Mouse (Mus musculus): Measurements from ENCODE around the gene Tmem242. TPM values are rescaled to one million over a fixed set of nuclear protein-coding genes. Genes with fewer than 3 reads are reported as not detected.

Tmem242 gene
- not detected in 2 replicates for polyA plus RNA-seq (2012; ENCODE audit: insufficient read depth, insufficient read length, low replicate concordance, missing spikeins)

DNA sequence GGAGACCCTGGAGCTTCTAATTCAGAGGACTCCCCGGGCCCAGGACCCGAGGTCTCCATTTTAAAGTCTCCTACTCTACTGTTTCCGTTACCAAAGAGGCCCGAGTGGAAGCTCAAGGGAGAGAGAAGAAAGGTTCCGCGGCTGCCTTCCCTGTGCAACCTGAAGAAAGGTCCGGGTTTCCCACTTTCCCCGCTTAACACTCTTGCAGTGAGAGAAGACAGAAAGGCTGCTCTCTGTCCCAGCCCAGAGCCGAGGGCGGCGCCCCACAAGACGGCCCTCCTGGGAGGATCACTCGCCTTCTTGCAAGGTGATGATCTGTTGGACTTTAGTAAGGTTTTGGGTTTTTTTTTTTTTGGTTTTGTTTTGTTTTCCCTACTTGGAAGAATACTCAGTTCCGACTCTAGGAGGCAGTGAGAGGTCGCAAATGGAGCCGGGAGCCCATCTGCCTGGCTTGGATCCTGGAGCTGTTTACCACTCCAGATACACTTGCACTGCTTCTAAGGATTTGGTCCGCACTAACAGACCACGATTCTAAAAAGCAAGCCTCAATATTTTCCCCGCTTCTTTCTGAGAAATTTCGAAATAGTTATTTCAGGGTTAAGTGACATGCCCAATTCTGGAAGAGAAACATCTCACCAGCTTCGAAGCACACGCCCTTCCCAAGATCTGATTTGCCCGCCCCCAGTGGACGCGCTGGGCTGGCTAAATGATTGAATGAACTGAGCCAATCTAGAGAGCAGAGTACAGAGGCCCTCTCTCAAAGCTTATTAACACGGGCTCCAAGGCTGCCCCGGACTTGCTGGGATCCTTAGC is at the start of gene Tmem242:
Gene Tmem242 (minus strand): TSS at position 101 of the 813 bp plus-strand sequence.
- 1% methylated on average over 27 of the region's 27 CpGs for WGBS
- Histone ChIP-seq H3K27ac (ENCODE audit: insufficient read depth, low read depth, low read length) (peak within 1 kb of the TSS; percentile 81), H3K4me3 (ENCODE audit: insufficient read depth, low read depth, low read length) (peak within 1 kb of the TSS; percentile 55), H3K4me1 (ENCODE audit: control insufficient read depth, insufficient read depth, low read length) (peaks cover 2% of the 10 kb centered on the region)
- TF ChIP-seq CTCF (IDR thresholded peaks at IDR 0.05; ENCODE audit: insufficient read depth, low read depth, low read length) (peak; percentile 56), POLR2A (IDR thresholded peaks at IDR 0.05; ENCODE audit: insufficient read depth, low read depth, low read length) (peak; percentile 53; the same call in 1 of the 2 replicates)

GRCm38 (mm10) chr17:5488156-5488555 is 48.1 kb upstream of the Tmem242 start:
- WGBS: 82% methylated on average over 9 of the region's 9 CpGs
- H3K27ac ChIP-seq (ENCODE audit: insufficient read depth, low read depth, low read length): no peak overlapping the region
- no peak overlapping the region for H3K4me3 ChIP-seq (ENCODE audit: insufficient read depth, low read depth, low read length)
- TF ChIP-seq CTCF (IDR thresholded peaks at IDR 0.05; ENCODE audit: insufficient read depth, low read depth, low read length): no peak
- TF ChIP-seq POLR2A (IDR thresholded peaks at IDR 0.05; ENCODE audit: insufficient read depth, low read depth, low read length): no peak
- H3K4me1 ChIP-seq (ENCODE audit: control insufficient read depth, insufficient read depth, low read length): no peaks in the 10 kb centered on the region

DNA sequence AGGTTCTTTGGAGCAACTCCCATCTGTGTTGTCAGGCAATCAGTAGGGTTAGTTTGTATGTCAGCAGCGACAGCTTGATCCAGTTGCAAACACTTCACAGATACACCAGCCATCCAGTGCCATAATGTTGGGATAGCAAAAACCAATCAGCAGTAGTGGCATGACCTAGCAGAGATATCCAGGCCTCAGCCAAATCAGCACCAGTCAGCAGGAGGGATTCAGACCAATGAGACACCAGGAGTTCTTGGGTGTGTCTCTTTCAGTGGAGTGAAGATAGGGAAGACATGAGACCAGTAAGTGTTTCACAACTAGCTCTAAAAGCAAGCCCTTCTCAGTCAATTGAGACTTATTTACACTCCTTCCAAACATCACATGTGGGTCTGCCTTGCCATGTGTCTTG is 44.6 kb upstream of the Tmem242 start:
- H3K27ac ChIP-seq (ENCODE audit: insufficient read depth, low read depth, low read length): no peak overlapping the region
- no peak overlapping the region for H3K4me3 ChIP-seq (ENCODE audit: insufficient read depth, low read depth, low read length)
- no peak for TF ChIP-seq CTCF (IDR thresholded peaks at IDR 0.05; ENCODE audit: insufficient read depth, low read depth, low read length)
- TF ChIP-seq POLR2A (IDR thresholded peaks at IDR 0.05; ENCODE audit: insufficient read depth, low read depth, low read length): no peak
- H3K4me1 ChIP-seq (ENCODE audit: control insufficient read depth, insufficient read depth, low read length): no peaks in the 10 kb centered on the region
- 97% methylated on average over 1 of the region's 1 CpGs for WGBS

DNA sequence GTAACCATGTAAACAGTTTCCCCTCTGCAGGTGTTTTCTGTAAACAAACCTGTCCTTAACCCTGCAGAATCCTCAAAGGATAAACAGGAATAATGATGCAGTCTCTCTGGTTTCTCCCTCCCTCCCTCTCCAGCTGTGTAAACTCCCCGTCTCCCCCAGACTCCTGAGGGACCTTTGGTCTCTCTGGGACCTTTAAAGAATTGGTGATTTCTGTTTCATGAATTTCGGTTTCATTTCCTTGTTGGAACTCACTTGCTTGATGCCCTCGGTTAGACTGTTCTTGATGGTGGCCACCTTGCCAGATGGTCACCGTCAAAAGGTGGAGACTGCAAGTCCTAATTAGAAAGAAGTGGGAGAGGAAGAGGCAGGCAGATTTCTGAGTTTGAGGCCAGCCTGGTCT is 43.4 kb upstream of the Tmem242 start:
- TF ChIP-seq POLR2A (IDR thresholded peaks at IDR 0.05; ENCODE audit: insufficient read depth, low read depth, low read length) (no peak), CTCF (IDR thresholded peaks at IDR 0.05; ENCODE audit: insufficient read depth, low read depth, low read length) (no peak)
- 77% methylated on average over 4 of the region's 4 CpGs for WGBS
- no peak overlapping the region for H3K4me3 ChIP-seq (ENCODE audit: insufficient read depth, low read depth, low read length)
- H3K4me1 ChIP-seq (ENCODE audit: control insufficient read depth, insufficient read depth, low read length): no peaks in the 10 kb centered on the region
- H3K27ac ChIP-seq (ENCODE audit: insufficient read depth, low read depth, low read length): no peak overlapping the region

- WGBS: 61% methylated on average over 14 of the region's 14 CpGs
- TF ChIP-seq CTCF (IDR thresholded peaks at IDR 0.05; ENCODE audit: insufficient read depth, low read depth, low read length) (no peak), POLR2A (IDR thresholded peaks at IDR 0.05; ENCODE audit: insufficient read depth, low read depth, low read length) (no peak)
- Histone ChIP-seq H3K4me1 (ENCODE audit: control insufficient read depth, insufficient read depth, low read length) (no peaks in the 10 kb centered on the region), H3K4me3 (ENCODE audit: insufficient read depth, low read depth, low read length) (no peak overlapping the region), H3K27ac (ENCODE audit: insufficient read depth, low read depth, low read length) (no peak overlapping the region)
Measured at GRCm38 (mm10) chr17:5475960-5476725, 36.1 kb upstream of the Tmem242 start.

DNA sequence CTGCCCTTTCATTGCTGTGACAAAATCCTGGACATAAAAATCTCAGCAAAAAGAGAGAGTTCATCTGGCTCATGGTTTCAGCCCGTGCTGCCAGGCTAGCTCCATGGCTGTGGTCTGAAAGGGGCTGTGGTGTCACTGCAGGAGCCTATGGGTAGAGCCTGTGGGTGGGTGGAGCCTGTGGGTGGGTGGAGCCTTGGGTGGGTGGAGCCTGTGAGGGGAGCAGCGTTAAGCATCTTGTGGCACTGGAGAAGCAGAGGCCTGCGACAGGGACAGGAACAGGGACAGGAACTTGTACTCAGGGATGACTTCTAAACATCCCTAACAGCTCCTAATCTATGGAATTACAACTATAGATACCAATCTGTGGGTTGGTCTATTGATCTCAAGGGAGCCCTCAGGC is 32.2 kb upstream of the Tmem242 start:
- H3K4me1 ChIP-seq (ENCODE audit: control insufficient read depth, insufficient read depth, low read length): no peaks in the 10 kb centered on the region; the same call in 1 of the 2 replicates
- WGBS: 67% methylated on average over 3 of the region's 3 CpGs
- TF ChIP-seq POLR2A (IDR thresholded peaks at IDR 0.05; ENCODE audit: insufficient read depth, low read depth, low read length) (no peak), CTCF (IDR thresholded peaks at IDR 0.05; ENCODE audit: insufficient read depth, low read depth, low read length) (no peak)
- H3K27ac ChIP-seq (ENCODE audit: insufficient read depth, low read depth, low read length): no peak overlapping the region
- no peak overlapping the region for H3K4me3 ChIP-seq (ENCODE audit: insufficient read depth, low read depth, low read length)

DNA sequence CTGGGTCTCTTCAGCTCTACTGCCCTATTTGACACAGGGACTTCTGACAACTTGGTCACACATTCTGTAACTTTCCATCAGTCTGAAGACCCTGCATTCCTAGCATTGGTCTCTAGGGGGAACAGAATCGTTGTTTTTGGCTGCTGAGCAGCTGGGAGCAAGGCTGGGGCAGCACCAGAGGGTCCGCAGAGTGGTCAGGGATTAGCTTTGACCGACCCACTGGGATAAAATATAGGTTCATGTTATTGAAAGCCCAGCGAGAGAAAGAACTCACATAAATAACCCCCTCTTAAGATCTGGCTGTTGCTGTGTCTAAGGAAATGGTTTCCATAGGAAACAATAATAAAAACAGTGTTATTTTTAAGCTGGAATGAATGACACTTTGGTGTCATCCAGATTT is 27.1 kb upstream of the Tmem242 start:
- H3K4me3 ChIP-seq (ENCODE audit: insufficient read depth, low read depth, low read length): no peak overlapping the region

DNA sequence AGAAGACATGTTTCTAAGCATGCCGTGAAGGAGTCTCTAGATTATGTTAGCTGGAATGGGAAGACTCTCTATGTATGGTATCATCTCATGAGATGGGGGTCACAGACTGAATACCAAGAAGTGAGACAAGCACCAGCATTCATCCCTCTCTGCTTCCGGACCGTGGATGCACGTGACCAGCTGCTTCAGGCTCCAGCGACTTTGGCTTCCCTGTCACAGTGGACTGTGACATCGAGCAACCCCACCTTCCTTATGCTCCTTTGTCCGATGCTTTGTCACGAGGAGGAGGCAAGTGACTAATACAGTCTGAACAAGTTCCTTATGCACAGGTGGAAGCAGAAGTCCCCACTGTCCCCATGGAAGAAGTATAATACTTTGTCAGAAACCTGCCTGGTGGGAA is 26.7 kb upstream of the Tmem242 start:
- no peaks in the 10 kb centered on the region; the same call in 1 of the 2 replicates for H3K4me1 ChIP-seq (ENCODE audit: control insufficient read depth, insufficient read depth, low read length)
- 76% methylated on average over 8 of the region's 8 CpGs for WGBS
- H3K27ac ChIP-seq (ENCODE audit: insufficient read depth, low read depth, low read length): no peak overlapping the region

More for the DNA sequence above, 27.1 kb upstream of the Tmem242 start:
- TF ChIP-seq CTCF (IDR thresholded peaks at IDR 0.05; ENCODE audit: insufficient read depth, low read depth, low read length): no peak
- TF ChIP-seq POLR2A (IDR thresholded peaks at IDR 0.05; ENCODE audit: insufficient read depth, low read depth, low read length): no peak
- no peaks in the 10 kb centered on the region; the same call in 1 of the 2 replicates for H3K4me1 ChIP-seq (ENCODE audit: control insufficient read depth, insufficient read depth, low read length)
- WGBS: 47% methylated on average over 4 of the region's 4 CpGs
- no peak overlapping the region for H3K27ac ChIP-seq (ENCODE audit: insufficient read depth, low read depth, low read length)

DNA sequence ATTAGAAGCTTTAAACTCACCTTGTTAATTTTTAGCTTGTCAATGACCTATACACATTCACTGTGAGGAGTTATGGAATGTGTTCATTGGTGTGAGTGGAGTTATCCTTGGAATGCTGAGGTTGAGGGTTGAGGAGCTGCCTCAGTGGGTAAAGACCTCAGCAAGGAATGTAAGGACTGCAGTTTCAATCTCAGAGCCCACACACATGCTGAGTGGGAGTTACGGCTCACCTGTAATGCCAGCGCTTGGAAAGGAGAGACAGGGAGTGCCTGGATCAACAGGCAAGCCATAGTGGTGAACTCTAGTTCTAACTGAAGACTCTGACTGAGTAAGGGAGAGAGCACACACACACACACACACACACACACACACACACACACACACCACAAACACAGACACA is 23.9 kb upstream of the Tmem242 start:
- Histone ChIP-seq H3K4me1 (ENCODE audit: control insufficient read depth, insufficient read depth, low read length) (no peaks in the 10 kb centered on the region), H3K4me3 (ENCODE audit: insufficient read depth, low read depth, low read length) (no peak overlapping the region), H3K27ac (ENCODE audit: insufficient read depth, low read depth, low read length) (no peak overlapping the region)
- TF ChIP-seq POLR2A (IDR thresholded peaks at IDR 0.05; ENCODE audit: insufficient read depth, low read depth, low read length) (no peak), CTCF (IDR thresholded peaks at IDR 0.05; ENCODE audit: insufficient read depth, low read depth, low read length) (no peak)
- 93% methylated on average over 2 of the region's 2 CpGs for WGBS

More for the DNA sequence above, 26.7 kb upstream of the Tmem242 start:
- no peak for TF ChIP-seq CTCF (IDR thresholded peaks at IDR 0.05; ENCODE audit: insufficient read depth, low read depth, low read length)
- TF ChIP-seq POLR2A (IDR thresholded peaks at IDR 0.05; ENCODE audit: insufficient read depth, low read depth, low read length): no peak
- H3K4me3 ChIP-seq (ENCODE audit: insufficient read depth, low read depth, low read length): no peak overlapping the region

Measured in olfactory bulb, adult 2 months (tissue).